Mouse (Mus musculus) embryonic facial prominence, embryonic 11.5 days (tissue): ENCODE results near the gene Cbx5. TPM values are rescaled to one million over a fixed set of nuclear protein-coding genes. Genes with fewer than 3 reads are reported as not detected.

Experiments
- ATAC-seq: fragments of 200-750 bp; cut with Nextera tagmentation; replicated peaks from 2 replicates; pipeline ENCODE4 v1.8.0; 2017; ENCODE audit warnings: low read depth; ENCODE audit not compliant: insufficient number of reproducible peaks, low FRiP score, low TSS enrichment
- DNase-seq: peaks from one replicate; pipeline ENCODE4 v3.0.0-alpha.2; 2015; ENCODE audit warnings: low spot score
- H3K27ac ChIP-seq: fragments of 300-500 bp; sonication (generic); replicated peaks from 2 replicates; pipeline ENCODE4 v1.5.1; 2014; ENCODE audit warnings: mild to moderate bottlenecking, low read depth, low read length, control low read depth
- H3K27me3 ChIP-seq: fragments of 300-500 bp; sonication (generic); 2 replicates; pipeline ENCODE4 v1.6.1; 2014; ENCODE audit warnings: mild to moderate bottlenecking, low read length, moderate library complexity, mixed read lengths; ENCODE audit not compliant: control insufficient read depth, insufficient read depth
- H3K36me3 ChIP-seq: fragments of 300-500 bp; sonication (generic); replicated peaks from 2 replicates; pipeline ENCODE4 v1.6.1; 2014; ENCODE audit warnings: low read depth, mild to moderate bottlenecking, low read length, moderate library complexity, mixed read lengths; ENCODE audit not compliant: control insufficient read depth, insufficient read depth
- H3K4me1 ChIP-seq: fragments of 300-500 bp; sonication (generic); 2 replicates; pipeline ENCODE4 v1.6.1; 2014; ENCODE audit warnings: low read length, mixed read lengths; ENCODE audit not compliant: control insufficient read depth, insufficient read depth
- H3K4me2 ChIP-seq: fragments of 300-500 bp; sonication (generic); 2 replicates; pipeline ENCODE4 v1.6.1; 2014; ENCODE audit warnings: low read depth, mild to moderate bottlenecking, control low read depth, low read length, moderate library complexity
- H3K4me3 ChIP-seq: fragments of 300-500 bp; sonication (generic); 2 replicates; pipeline ENCODE4 v1.5.1; 2014; ENCODE audit warnings: low read depth, low read length, control low read depth
- H3K9ac ChIP-seq: fragments of 300-500 bp; sonication (generic); replicated peaks from 2 replicates; pipeline ENCODE4 v1.6.1; 2014; ENCODE audit warnings: mild to moderate bottlenecking, control low read depth, low read length
- H3K9me3 ChIP-seq: fragments of 300-500 bp; sonication (generic); replicated peaks from 2 replicates; pipeline ENCODE4 v1.6.1; 2016; ENCODE audit warnings: mild to moderate bottlenecking, low read length, inconsistent platforms, mixed read lengths; ENCODE audit not compliant: control insufficient read depth
- WGBS: fragments of 180-500 bp; shearing (Covaris S2); extraction: QIAGEN DNeasy Blood & Tissue Kit; methylation state at CpG from one replicate; pipeline ENCODE4 v1.1.7; 2014; 5-methylcytosine and 5-hydroxymethylcytosine counted together
- polyA plus RNA-seq: library from polyadenylated mRNA; unstranded; fragments of >200 nt; fragmentation: Nextera tagmentation; extraction: Ambion mirVana; gene quantifications from 2 replicates; pipeline ENCODE4 v1.2.1, GENCODE M21; 2014

Gene Cbx5
- polyA plus RNA-seq, 1 experiment from 2014 or later, result 217 TPM

- Histone ChIP-seq H3K27me3 (no peaks in the 10 kb centered on the region), H3K36me3 (peaks cover 8% of the 10 kb centered on the region), H3K4me1 (no peaks in the 10 kb centered on the region), H3K27ac (no peak overlapping the region), H3K4me3 (no peak overlapping the region), H3K9ac (no peak overlapping the region), H3K4me2 (no peak overlapping the region), H3K9me3 (no peaks in the 10 kb centered on the region)
- DNase-seq, result no peak
- no peak for ATAC-seq
- WGBS, result 85% methylated on average over 4 of the region's 4 CpGs
Measured at GRCm38 (mm10) chr15:103197785-103198184, 41.8 kb downstream of the Cbx5 start.

GRCm38 (mm10) chr15:103196835-103197234 lies 42.8 kb downstream of the Cbx5 start:
- Histone ChIP-seq H3K27me3 (no peaks in the 10 kb centered on the region), H3K9ac (no peak overlapping the region), H3K36me3 (peaks cover 11% of the 10 kb centered on the region), H3K27ac (no peak overlapping the region), H3K4me1 (no peaks in the 10 kb centered on the region), H3K4me3 (no peak overlapping the region), H3K4me2 (no peak overlapping the region), H3K9me3 (no peaks in the 10 kb centered on the region)
- ATAC-seq, result no peak
- DNase-seq, result no peak
- 97% methylated on average over 1 of the region's 1 CpGs for WGBS

- no peak overlapping the region for H3K4me2 ChIP-seq
- no peaks in the 10 kb centered on the region for H3K9me3 ChIP-seq
- WGBS, result 91% methylated on average over 2 of the region's 2 CpGs
- ATAC-seq (no peak), DNase-seq (no peak)
- no peaks in the 10 kb centered on the region for H3K27me3 ChIP-seq
- peaks cover 6% of the 10 kb centered on the region for H3K36me3 ChIP-seq
- H3K9ac ChIP-seq, result no peak overlapping the region
- H3K4me3 ChIP-seq, result no peak overlapping the region
- no peaks in the 10 kb centered on the region for H3K4me1 ChIP-seq
- no peak overlapping the region for H3K27ac ChIP-seq
Measured at GRCm38 (mm10) chr15:103193606-103194005, 46.0 kb downstream of the Cbx5 start.

- ATAC-seq (no peak), DNase-seq (peak; percentile 52)
- H3K4me2 ChIP-seq, result no peak overlapping the region
- no peak overlapping the region for H3K27ac ChIP-seq
- H3K4me3 ChIP-seq, result no peak overlapping the region
- peaks cover 4% of the 10 kb centered on the region; the same call in 1 of the 2 replicates for H3K36me3 ChIP-seq
- H3K27me3 ChIP-seq, result no peaks in the 10 kb centered on the region
- WGBS, result 66% methylated on average over 10 of the region's 10 CpGs
- no peaks in the 10 kb centered on the region for H3K9me3 ChIP-seq
- H3K9ac ChIP-seq, result no peak overlapping the region
- no peaks in the 10 kb centered on the region for H3K4me1 ChIP-seq
Measured at GRCm38 (mm10) chr15:103190531-103191462, 48.8 kb downstream of the Cbx5 start.

DNA sequence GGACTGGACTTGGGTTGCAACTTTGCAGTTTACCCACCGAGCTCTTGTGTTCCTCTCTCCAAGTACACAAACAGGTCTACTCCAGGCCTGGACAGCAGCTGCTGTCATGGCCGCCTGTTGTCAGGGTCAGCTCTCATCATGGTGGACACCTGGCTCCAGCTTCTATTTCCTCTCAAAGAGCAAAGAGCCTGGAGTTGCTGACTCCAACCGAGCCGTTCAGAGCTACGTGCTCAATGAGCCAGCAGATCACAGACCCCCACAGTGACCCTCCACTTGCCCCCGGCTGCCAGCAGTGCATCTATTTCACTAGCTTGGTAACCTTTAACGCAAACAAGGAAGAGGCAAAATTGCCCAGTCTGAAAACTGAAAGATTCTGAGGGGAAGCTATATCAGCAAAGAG lies 49.5 kb downstream of the Cbx5 start:
- no peaks in the 10 kb centered on the region for H3K9me3 ChIP-seq
- no peak overlapping the region for H3K27ac ChIP-seq
- H3K36me3 ChIP-seq, result peaks cover 4% of the 10 kb centered on the region; the same call in 1 of the 2 replicates
- ATAC-seq (no peak), DNase-seq (no peak)
- H3K4me1 ChIP-seq, result no peaks in the 10 kb centered on the region
- no peaks in the 10 kb centered on the region for H3K27me3 ChIP-seq
- WGBS, result 88% methylated on average over 7 of the region's 7 CpGs
- no peak overlapping the region for H3K9ac ChIP-seq
- no peak overlapping the region for H3K4me3 ChIP-seq
- no peak overlapping the region for H3K4me2 ChIP-seq

GRCm38 (mm10) chr15:103187803-103188202 lies 51.8 kb downstream of the Cbx5 start:
- H3K9ac ChIP-seq, result no peak overlapping the region
- no peaks in the 10 kb centered on the region for H3K9me3 ChIP-seq
- ATAC-seq, result no peak
- no peak for DNase-seq
- H3K4me1 ChIP-seq, result 0 out of 2 replicates have a peak, but pooled peaks cover 3% of the 10 kb centered on the region
- WGBS, result 78% methylated on average over 6 of the region's 6 CpGs
- peaks cover 3% of the 10 kb centered on the region; the same call in 1 of the 2 replicates for H3K36me3 ChIP-seq
- H3K27me3 ChIP-seq, result peaks cover 5% of the 10 kb centered on the region
- no peak overlapping the region for H3K27ac ChIP-seq
- no peak overlapping the region for H3K4me2 ChIP-seq
- no peak overlapping the region for H3K4me3 ChIP-seq

DNA sequence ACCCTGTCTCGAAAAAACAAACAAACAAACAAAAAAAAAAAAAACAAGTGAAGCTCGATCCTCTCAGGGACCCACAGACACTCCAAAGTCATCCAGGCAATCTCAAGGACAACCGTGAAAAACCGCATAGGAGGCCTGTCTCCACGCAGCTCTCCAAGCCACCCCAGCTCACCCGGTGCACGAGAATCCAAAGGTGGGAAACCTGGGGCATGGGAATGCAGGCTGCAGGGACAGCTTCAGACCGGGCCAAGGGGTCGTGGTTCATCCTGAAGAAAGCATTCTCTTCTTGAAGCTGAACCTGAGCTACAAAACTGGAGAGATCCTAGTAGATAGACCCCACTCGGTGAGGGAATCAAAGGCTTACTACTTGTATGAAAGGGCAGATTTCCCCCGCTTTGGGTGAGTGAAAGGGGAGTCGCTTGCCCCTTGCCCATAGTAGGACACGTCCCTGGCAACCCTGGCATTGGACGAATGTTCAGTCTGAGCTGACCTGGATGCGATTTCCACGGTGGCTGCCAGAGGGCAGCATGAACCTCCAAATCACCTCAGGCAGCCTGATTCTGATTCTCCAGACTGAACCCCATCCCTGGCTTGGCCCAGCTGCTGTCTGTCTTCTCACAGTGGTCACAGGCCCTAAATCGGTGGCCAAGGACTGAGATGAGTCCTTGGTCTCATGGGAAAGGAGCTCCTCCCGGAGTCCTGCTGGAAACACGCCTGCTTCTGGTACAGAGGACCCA lies 54.0 kb downstream of the Cbx5 start:
- no peak for ATAC-seq
- peak; percentile 65 for DNase-seq
- H3K27ac ChIP-seq, result no peak overlapping the region
- no peak overlapping the region for H3K9ac ChIP-seq
- H3K9me3 ChIP-seq, result no peaks in the 10 kb centered on the region
- peaks cover 7% of the 10 kb centered on the region for H3K27me3 ChIP-seq
- H3K36me3 ChIP-seq, result no peaks in the 10 kb centered on the region
- WGBS, result 51% methylated on average over 19 of the region's 19 CpGs
- no peak overlapping the region for H3K4me2 ChIP-seq
- no peak overlapping the region for H3K4me3 ChIP-seq
- 0 out of 2 replicates have a peak, but pooled peaks cover 3% of the 10 kb centered on the region for H3K4me1 ChIP-seq
